Mouse (Mus musculus) bone marrow, adult 2 months (tissue): ENCODE measurements at regions not wholly inside any gene's neighbourhood (a gene's known extent, or its start where the extent isn't known, plus 50 kb on each side); places are given as distances from the start of the nearest gene placed in this dataset.

Source experiments
- CTCF ChIP-seq: fragments of 200-500 bp; IDR thresholded peaks from 2 replicates; pipeline ENCODE4 v1.5.1; 2011; ENCODE audit warnings: low read length, control low read depth; ENCODE audit not compliant: control insufficient read depth, insufficient read depth
- POLR2A ChIP-seq: fragments of 200-500 bp; IDR thresholded peaks from 2 replicates; pipeline ENCODE4 v1.6.1; 2011; ENCODE audit warnings: low read depth, mild to moderate bottlenecking, control low read depth, low read length, borderline replicate concordance; ENCODE audit not compliant: control insufficient read depth

- TF ChIP-seq POLR2A, result no peak
- TF ChIP-seq CTCF, result no peak
These were observed 126.4 kb upstream of the Ccdc122 start for GRCm38 (mm10) chr14:76910186-76910585.
